Mouse (Mus musculus) yolk sac, embryonic 10.5 days (tissue): Measurements from ENCODE around the gene Ppp1r13l.

Experiments
- DNase-seq: peaks from one replicate; pipeline ENCODE4 v3.0.0-alpha.2; 2017; ENCODE audit warnings: low spot score

Gene Ppp1r13l

DNA sequence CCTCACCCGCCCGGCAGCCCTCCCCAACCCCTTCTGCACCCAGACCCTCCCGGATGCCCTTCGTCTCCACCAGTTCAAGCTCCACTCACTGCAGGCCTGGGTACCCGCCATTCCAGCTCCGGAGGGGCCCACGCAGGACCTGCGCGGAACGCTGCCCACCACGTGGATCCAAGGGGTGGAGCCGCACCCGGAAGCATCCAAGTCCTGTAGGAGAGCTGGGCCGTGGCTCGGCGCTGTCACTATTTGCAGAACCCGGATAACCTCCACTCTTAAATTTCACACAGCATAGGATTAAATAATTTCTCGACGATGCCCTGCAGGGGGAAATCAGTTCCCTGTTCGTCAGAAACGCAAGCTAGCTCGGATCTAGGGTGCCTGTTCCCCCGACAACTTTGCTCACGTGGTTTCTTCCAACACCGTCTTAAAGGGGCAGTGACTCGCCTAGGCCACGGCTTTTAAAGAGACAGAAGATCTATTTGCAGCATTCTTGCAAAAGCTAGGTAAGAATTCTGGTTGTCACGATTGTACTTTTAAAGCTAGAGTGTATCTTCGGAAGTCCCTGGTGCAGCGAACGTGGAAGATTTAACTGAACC is at the start of gene Ppp1r13l, which contains the start of gene Cd3eap:
Ppp1r13l (plus strand) TSS at position 451 of the 593 bp plus-strand sequence.
Cd3eap (minus strand) TSS at position 185 of the 593 bp plus-strand sequence.
- peak; percentile 92 for DNase-seq

DNA sequence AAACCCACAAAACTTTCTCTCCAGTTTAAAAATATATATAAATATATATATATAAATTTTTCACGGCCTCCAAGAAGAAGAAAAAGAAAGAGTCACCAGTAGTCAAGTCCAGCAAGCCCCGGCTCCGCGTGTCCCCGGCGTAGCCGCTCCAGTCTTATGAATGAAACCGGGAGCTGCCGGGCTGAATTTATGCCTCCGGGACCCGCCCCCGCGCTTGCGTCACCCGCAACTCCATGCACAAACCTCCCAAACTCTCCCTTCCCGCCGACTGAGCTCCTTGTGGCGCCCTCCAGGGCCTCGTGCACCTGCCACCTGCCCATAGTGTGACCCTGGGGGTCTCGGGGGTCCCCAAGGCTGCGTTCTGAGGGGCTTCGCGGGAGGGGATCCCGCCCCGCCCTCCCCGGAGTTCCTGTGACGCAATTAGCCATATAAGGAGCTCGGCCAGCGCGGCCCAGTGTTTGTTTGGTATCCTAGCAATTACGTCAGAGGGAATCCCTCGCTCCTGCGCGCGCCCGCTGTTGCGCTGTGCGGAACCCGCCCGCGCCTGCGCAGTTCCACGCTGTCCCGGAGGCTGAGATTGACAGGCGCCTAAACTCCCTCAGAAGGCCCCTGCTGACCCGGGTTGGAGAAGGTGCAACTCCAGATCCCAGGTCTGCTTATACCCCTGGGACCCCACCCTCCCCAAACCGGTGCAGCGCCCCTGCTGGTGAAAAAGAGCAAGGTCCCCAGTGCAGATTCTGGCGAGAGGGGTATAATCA is 49.5 kb upstream of the Ppp1r13l start, which contains the start of gene Fosb:
Fosb (minus strand) TSS at position 168 of the 758 bp plus-strand sequence.
- peak; percentile 95 for DNase-seq

GRCm38 (mm10) chr7:19311991-19312390 is 47.6 kb upstream of the Ppp1r13l start:
- DNase-seq: no peak

- no peak for DNase-seq
Observed at GRCm38 (mm10) chr7:19314033-19314432, 45.5 kb upstream of the Ppp1r13l start.

- no peak for DNase-seq
Observed at GRCm38 (mm10) chr7:19316451-19317161, 42.9 kb upstream of the Ppp1r13l start.

DNA sequence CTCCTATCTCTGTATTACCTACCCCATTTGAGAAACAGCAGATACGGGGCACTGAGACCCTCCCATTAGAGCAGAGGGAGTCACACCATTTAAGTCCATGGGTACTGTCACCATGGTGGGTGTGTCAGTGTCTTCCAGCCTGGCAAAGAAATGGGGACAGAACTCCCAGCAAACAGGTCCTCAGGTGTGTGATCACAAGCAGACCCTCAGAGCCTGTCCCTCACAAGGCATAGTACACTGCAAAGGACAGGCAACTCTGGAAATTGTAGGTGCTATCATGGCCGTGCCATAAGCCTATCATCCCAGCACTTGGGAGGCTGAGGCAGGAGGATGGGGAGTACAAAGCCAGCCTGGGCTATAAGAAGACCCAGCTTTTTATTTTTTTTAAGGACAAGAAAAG is 41.3 kb upstream of the Ppp1r13l start:
- no peak for DNase-seq

GRCm38 (mm10) chr7:19318676-19319075 is 40.9 kb upstream of the Ppp1r13l start:
- no peak for DNase-seq

DNA sequence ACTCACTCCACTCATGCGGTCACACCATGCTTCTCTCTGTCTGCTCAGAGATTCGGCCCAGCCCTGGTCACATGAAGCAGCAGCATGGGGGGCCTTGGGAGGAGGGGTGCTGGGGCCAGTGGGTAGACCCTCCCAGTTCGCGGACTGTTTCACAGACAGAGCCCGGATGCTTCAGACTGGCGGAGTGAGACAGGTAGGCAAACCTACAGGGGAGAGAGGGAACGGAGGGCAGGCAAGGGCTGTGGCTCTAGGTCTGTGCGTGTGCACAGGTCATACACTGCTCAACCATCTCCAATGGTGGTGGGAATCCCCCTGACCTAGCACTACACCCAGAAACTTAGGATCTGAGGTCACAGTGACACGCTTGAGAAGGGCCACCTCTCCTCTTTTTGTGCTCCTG is 40.1 kb upstream of the Ppp1r13l start:
- no peak for DNase-seq

- peak; percentile 94 for DNase-seq
Observed at GRCm38 (mm10) chr7:19319906-19320305, 39.6 kb upstream of the Ppp1r13l start.

DNA sequence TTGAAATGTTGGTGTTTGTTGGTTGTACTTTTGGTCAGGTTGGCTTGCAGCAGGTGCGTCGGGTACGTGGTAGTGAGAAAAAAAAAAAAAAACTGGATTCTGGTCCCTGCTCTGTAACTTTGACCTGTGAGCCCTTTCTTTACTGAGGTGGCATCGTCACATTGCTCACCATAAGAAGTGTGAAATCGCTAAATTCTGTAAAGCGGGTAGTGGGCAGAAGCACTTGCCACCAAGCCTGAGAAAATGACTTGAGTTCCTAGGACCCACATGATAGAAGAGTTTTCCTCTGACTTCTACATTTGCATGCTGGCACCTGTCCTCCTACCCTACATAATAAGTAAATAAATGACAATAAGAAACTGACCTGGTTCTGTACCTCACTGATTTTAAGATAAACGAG is 38.9 kb upstream of the Ppp1r13l start:
- DNase-seq: no peak

DNA sequence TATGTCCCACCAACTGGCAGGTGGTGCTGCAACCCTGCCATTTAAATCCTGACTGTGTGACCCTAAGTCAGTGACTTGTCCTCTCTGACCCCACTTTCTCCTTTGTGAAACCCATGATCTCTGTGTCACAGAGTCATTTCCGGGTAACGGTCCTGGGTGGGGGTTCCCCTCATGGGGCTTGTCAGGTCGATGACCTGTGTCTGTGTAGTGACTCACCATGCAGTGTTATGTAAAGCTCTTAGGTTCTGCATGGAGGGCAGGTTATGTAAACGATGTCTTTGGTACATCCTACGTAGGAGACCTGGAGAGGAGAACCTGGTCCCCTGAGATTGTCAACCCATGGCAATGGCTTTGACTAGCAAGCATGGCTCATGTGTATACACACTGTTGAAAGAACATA is 38.1 kb upstream of the Ppp1r13l start:
- DNase-seq: no peak

DNA sequence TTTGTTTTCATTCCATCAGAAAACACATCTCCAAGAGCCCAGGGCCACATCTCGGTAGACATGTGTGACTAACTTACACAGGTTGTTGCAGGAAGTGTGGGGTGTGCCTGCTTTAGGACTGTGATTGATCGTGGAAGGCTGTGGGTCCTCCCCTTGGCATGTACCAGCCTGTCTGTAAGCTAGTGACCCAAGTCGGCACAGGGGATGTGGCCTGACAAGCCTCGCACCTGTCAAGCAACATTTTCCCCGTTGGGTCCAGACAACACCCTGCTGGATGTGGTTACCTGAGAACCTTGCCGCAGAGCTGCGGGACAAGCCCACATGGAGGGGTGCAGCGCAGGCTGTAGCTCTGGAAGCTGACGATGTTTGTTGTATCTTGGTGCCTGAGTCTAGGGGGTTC is 37.1 kb upstream of the Ppp1r13l start:
- DNase-seq: no peak

- DNase-seq: no peak
Observed at GRCm38 (mm10) chr7:19324221-19324620, 35.3 kb upstream of the Ppp1r13l start.

DNA sequence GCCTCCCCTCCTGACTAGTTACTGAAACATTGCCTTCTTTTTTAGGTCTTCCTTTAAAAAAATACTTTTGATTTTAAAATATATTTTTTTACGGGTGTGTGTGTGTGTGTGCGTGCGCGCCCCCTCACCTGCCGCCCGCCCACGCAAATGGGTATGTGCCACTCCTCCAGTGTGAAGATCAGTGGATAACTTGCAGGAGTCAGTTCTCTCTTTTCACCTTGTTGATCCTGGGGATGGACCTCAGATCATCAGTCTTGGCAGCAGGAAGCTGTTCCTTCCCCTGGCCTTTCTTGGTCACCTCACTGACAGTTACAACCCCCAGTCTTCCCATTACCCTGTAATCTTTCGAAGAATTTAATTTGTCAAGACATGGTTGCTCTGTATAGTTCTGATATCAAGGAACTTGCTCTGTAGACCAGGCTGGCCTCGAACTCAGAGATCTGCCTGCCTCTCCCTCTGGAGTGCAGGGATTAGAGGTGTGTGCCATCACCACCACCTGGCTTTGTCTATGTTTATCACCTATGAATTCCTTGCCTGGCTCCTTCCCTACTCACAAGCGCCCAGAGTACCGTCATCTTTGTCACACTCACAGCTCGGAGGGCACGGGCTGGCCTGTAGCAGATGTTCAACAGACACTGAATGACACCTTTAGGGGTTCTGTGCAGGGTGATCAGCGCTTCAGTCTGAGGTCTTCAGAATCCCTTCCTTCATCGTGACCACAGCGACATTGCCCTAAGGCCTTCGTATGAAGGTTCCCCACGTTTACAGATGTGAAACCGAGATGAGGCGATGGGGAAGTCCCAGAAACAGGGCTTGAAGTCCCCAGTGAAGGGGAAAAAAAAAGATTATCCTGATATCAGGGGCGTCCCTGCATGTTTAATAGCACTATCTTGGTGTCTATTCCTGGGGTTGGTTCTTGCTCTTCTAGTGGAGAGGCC is 34.0 kb upstream of the Ppp1r13l start:
- no peak for DNase-seq

DNA sequence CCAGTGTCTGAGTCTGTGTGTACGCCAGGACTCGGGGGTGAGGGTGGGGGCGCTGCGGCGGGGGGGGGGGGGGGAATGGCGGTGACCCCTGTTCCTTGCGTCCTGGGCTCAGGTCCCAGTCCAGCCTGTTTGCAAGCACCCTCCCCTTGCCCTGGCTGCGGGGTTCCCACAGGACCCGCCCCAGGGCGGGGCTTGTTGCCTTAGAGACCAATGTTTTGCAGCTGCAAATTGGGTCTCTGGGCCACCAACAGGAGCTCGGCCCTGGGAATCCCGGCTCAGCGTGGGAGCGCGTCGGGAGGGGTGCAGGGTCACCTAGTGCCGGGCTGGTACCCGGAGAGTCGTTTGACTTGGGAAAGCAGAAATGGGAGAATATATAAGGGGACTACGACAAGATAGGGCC is 33.2 kb upstream of the Ppp1r13l start:
- DNase-seq: peak; percentile 67

- peak; percentile 83 for DNase-seq
Observed at GRCm38 (mm10) chr7:19327128-19327527, 32.4 kb upstream of the Ppp1r13l start.

GRCm38 (mm10) chr7:19327782-19328181 is 31.8 kb upstream of the Ppp1r13l start:
- DNase-seq: no peak

DNA sequence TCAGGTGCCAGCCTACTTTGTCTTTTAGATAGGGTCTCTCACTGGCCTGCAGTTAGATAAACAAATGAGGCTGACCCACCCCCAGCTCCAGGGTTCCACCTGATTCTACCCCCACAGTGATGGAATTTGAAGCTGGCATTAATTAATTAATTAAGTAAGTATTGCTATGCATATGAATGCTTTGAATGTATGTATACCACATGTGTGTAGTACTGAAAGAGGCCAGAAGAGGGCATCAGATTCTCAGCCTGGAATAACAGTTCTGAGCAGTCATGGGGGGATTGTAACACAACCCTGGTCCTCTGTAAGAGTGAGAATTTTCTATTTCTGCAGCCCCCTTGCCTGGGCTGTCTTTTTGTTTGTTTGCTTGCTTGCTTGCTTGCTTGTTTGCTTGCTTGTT is 31.1 kb upstream of the Ppp1r13l start:
- no peak for DNase-seq

- DNase-seq: no peak
Observed at GRCm38 (mm10) chr7:19331910-19332309, 27.6 kb upstream of the Ppp1r13l start.

DNA sequence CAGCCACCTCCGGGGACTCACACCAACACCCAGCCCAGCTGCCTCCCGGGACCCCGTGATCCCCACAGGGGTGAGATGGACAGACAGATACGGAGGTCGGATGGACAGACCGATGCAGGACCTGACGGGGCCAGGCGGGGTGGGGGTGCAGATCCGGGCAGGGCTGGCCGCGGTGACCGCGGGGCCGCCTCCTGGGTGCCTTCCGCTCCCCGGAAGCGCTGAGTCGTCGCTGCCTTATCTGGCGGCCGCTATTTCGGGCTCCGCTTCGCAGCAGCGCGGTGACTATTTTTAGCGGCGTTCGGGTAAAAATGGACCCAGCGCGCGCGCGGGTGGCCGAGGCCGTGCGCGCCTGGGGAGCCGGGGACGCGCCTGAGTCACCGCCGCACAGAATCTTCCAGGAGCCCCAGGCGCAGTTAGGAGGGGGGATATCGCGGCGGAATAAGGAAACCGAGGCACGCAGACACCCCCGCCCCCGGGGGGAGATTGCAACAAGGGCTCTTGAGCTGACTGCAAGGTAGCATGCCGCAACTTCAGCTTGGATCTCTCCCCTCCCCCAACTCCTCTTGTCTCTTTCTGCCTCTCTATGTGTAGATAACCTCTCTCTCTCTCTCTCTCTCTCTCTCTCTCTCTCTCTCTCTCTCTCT is 26.7 kb upstream of the Ppp1r13l start:
- peak; percentile 68 for DNase-seq

DNA sequence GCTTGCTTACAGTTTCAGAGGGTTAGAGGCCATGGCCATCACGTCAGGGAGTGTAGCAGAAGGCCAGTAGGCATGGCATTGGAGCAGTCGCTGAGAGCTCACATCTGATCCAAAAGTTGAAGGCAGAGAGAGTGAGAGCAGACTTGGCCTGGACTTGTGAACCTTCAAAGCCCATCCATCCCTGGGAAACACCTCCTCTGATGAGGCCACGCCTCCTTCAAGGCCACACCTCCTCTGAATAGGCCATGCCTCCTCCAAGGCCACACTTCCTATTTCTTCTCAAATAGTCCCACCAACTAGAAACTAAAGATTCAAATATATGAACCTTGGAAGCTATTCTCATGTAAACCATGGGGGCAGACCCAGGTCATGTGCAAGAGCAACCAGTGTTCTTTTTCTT is 24.0 kb upstream of the Ppp1r13l start:
- DNase-seq: no peak
